Mouse (Mus musculus) megakaryocyte progenitor cell, adult 5-6 weeks (primary cell): ENCODE measurements around the gene Ercc6. TPM values are rescaled to one million over a fixed set of nuclear protein-coding genes. Genes with fewer than 3 reads are reported as not detected.

Experiments
- total RNA-seq, 2 experiments: library from RNA; stranded (forward) in 1 of 2; stranded (reverse) in 1 of 2; fragments of 157-497, 149-512 nt in 1 of 2; fragments of 200-1000 nt in 1 of 2; gene quantifications; 2 replicates each; pipeline versions ENCODE4 v1.2.3 to v1.2.4; 2015 to 2017

The Ercc6 gene
- total RNA-seq, 2 experiments from 2014 or later = 19.9 to 21.2 TPM

Other genes with a start within 250 kb of the Ercc6 start
- gene Ogdhl, start 191.5 kb upstream of the Ercc6 start, total RNA-seq (2015) = not detected in 2 replicates
- not detected in 2 replicates for gene Ogdhl, start 191.5 kb upstream of the Ercc6 start, total RNA-seq (2017)
- gene 1700024G13Rik, start 125.1 kb upstream of the Ercc6 start, total RNA-seq (2015) = not detected in 2 replicates
- gene 1700024G13Rik, start 125.1 kb upstream of the Ercc6 start, total RNA-seq (2017) = not detected in 2 replicates
- gene Slc18a3, start 48.7 kb upstream of the Ercc6 start, total RNA-seq (2015) = not detected in 2 replicates
- not detected in 2 replicates for gene Slc18a3, start 48.7 kb upstream of the Ercc6 start, total RNA-seq (2017)
- gene Chat, start 47.5 kb upstream of the Ercc6 start, total RNA-seq (2015) = not detected in 2 replicates
- gene Chat, start 47.5 kb upstream of the Ercc6 start, total RNA-seq (2017) = not detected in 2 replicates
- not detected in 2 replicates for gene Prrxl1, start 85.9 kb downstream of the Ercc6 start, total RNA-seq (2015)
- gene Prrxl1, start 85.9 kb downstream of the Ercc6 start, total RNA-seq (2017) = not detected in 2 replicates
- gene 3425401B19Rik, start 171.8 kb downstream of the Ercc6 start, total RNA-seq (2015) = not detected in 2 replicates
- gene 3425401B19Rik, start 171.8 kb downstream of the Ercc6 start, total RNA-seq (2017) = not detected in 2 replicates